In the genomic region with DNA sequence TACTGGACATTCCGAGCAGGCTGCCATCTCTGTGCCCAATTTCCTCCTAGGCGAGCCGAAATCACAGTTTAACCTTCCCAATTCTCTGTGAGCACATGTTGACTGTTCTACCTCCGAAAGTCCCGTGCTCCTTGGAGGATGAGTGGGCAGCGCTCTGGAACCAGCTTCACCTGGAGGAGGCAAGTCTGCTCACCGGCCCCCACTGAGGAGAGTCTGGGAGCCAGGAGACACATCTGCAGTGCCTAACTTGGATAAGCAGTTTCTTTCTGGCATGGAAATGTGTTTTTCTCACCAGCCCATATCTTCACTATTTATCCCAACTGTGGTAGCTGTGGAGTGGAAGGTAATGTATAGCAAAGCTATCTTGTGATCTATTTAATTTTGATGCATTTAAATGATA, we compare ENCODE assay signal across 27 mouse cellular contexts. TPM values are rescaled to one million over a fixed set of nuclear protein-coding genes. Genes with fewer than 3 reads are reported as not detected.
DNase-seq lines count a peak whose midpoint lies in the region; ATAC-seq and TF ChIP-seq lines count a peak whose summit lies in the region.
"Had no signal": no experiment of that assay in that cellular context is flagged by ENCODE, and none has a peak within 500 bp of the region (broad histone marks: within the 10 kb centered on the region; RNA-seq: fewer than 3 reads in every experiment).

No protein-coding gene starts in this region.

- peaks cover 2% of the 10 kb centered on the region; the same call in 1 of the 2 replicates for H3K36me3 ChIP-seq in ES-E14 (ENCODE audit: control insufficient read depth, insufficient read depth, low read length, poor library complexity, severe bottlenecking)
- H3K36me3 ChIP-seq in neural tube, embryonic 15.5 days = no peaks in the 10 kb centered on the region
- H3K36me3 ChIP-seq: heart, embryonic 12.5 days; heart, embryonic 15.5 days; hindbrain, embryonic 10.5 days had no signal

- ATAC-seq in frontal cortex, adult (ENCODE audit: low TSS enrichment) = peak; percentile 70
- no peak for ATAC-seq in neural tube, embryonic 15.5 days (ENCODE audit: low FRiP score)
- ATAC-seq: activated CD4-positive, CD25-positive, alpha-beta regulatory T cell, adult 4 months; forebrain, embryonic 14.5 days; hindbrain, postnatal 0 days; inflammation-experienced regulatory T-cells, adult 6 months had no signal

- in situ Hi-C loops in ES-E14 (cut with MboI; ENCODE audit: low sequenced_read_pairs in 2 of 2, unreplicated experiment in 2 of 2) = no loop called here

- H3K9ac ChIP-seq in ES-E14 (ENCODE audit: insufficient read depth, low read depth, low read length, poor library complexity, severe bottlenecking) = peak overlapping the region; percentile 49; the same call in 1 of the 2 replicates
- H3K9ac ChIP-seq in neural tube, embryonic 15.5 days (replicated peaks) = no peak overlapping the region
- H3K9ac ChIP-seq: heart, embryonic 12.5 days; heart, embryonic 15.5 days; hindbrain, embryonic 14.5 days had no signal

- H3K27ac ChIP-seq in ES-E14 (ENCODE audit: insufficient read depth, low read depth, low read length, poor library complexity, severe bottlenecking) = no peak overlapping the region
- no peak overlapping the region for H3K27ac ChIP-seq in neural tube, embryonic 15.5 days (replicated peaks)
- H3K27ac ChIP-seq: gastrocnemius, adult 2 months; heart, embryonic 15.5 days; hindbrain, embryonic 10.5 days; hindbrain, embryonic 14.5 days; hindbrain, postnatal 0 days had no signal

- H3K4me3 ChIP-seq in ES-E14 (ENCODE audit: insufficient read depth in 1 of 2, low read depth in 1 of 2, low read length in 2 of 2, poor library complexity in 1 of 2, severe bottlenecking in 1 of 2) = peak overlapping the region in 1 of 2 experiments; percentile 4; a peak in 1 of 4 replicates
- H3K4me3 ChIP-seq in neural tube, embryonic 15.5 days (replicated peaks) = no peak overlapping the region
- H3K4me3 ChIP-seq: gastrocnemius, adult 2 months; heart, embryonic 12.5 days; heart, embryonic 15.5 days; hindbrain, embryonic 10.5 days had no signal

- no peaks in the 10 kb centered on the region for H3K27me3 ChIP-seq in neural tube, embryonic 15.5 days (replicated peaks)
- H3K27me3 ChIP-seq: CH12.LX; heart, embryonic 12.5 days; heart, embryonic 15.5 days had no signal

- H3K4me1 ChIP-seq in ES-E14 (ENCODE audit: control insufficient read depth in 2 of 2, insufficient read depth in 2 of 2, low read length in 2 of 2, poor library complexity in 1 of 2) = no peaks in the 10 kb centered on the region
- no peaks in the 10 kb centered on the region for H3K4me1 ChIP-seq in neural tube, embryonic 15.5 days
- H3K4me1 ChIP-seq: heart, embryonic 12.5 days; heart, embryonic 15.5 days had no signal

- DNase-seq in frontal cortex, postnatal 36 days (ENCODE audit: low spot score in 2 of 2) = no peak
- DNase-seq in right cerebral cortex, adult 18-20 months = peak; percentile 45
- DNase-seq in right cerebral cortex, adult 2 months (ENCODE audit: low spot score in 2 of 2) = no peak
- no peak for DNase-seq in ES-E14 (ENCODE audit: low read depth, low spot score)
- peak; percentile 76 for DNase-seq in brain, adult 2 months (ENCODE audit: low read depth, low spot score)
- DNase-seq: adrenal gland, adult 8-10 months; adrenal gland, postnatal 25 days; B cell, adult 2 months; cerebellum, adult 18-20 months; cerebellum, adult 9-10 months; cerebellum, postnatal 14 days; gastrocnemius, adult 2 months; gastrocnemius, postnatal 14 days; heart, adult 18-20 months; heart, postnatal 10 days; heart, postnatal 36 days had no signal

- no peaks in the 10 kb centered on the region for H3K9me3 ChIP-seq in ES-E14 (ENCODE audit: control insufficient read depth, insufficient read depth, low read depth, low read length)
- H3K9me3 ChIP-seq in neural tube, embryonic 15.5 days (replicated peaks) = no peaks in the 10 kb centered on the region
- H3K9me3 ChIP-seq: heart, embryonic 12.5 days; heart, embryonic 15.5 days; hindbrain, embryonic 10.5 days had no signal

- no peak overlapping the region for H3K4me2 ChIP-seq in neural tube, embryonic 15.5 days
- H3K4me2 ChIP-seq: heart, embryonic 12.5 days; heart, embryonic 15.5 days; hindbrain, embryonic 14.5 days had no signal

- 93% methylated on average over 7 of the region's 7 CpGs for WGBS in neural tube, embryonic 15.5 days

TF ChIP-seq in ES-E14, 5 proteins besides CTCF, POLR2A, EP300 and RAD21:
- TF ChIP-seq MAFK (IDR thresholded peaks at IDR 0.05; ENCODE audit: insufficient read depth, low read depth, low read length) (no peak), ZNF384 (IDR thresholded peaks at IDR 0.05; ENCODE audit: low read depth, low read length) (no peak), CHD2 (IDR thresholded peaks at IDR 0.05; ENCODE audit: low read depth, low read length) (no peak), ZC3H11A (IDR thresholded peaks at IDR 0.05; ENCODE audit: borderline replicate concordance, low read depth, low read length) (no peak), HCFC1 (IDR thresholded peaks at IDR 0.05; ENCODE audit: borderline replicate concordance, insufficient read depth, low read length) (no peak)

RNA-seq across cellular contexts. Expression of a gene that starts 54.8 kb away (rescaled TPM):
- total RNA-seq in ES-E14 (2012; rRNA removed) = 24.7 and 26.1 TPM in 2 replicates
- 2.4 and 17.8 TPM in 2 replicates for polyA plus RNA-seq in neural tube, embryonic 15.5 days (2015; fragmentation: Nextera tagmentation; extraction: Ambion mirVana)

Comparison
In these comparisons a context has a peak if more than half of its experiments do, and no peak if none do; other contexts are left out.
1. DNase-seq: peak in right cerebral cortex, adult 18-20 months (single experiment) and brain, adult 2 months (single experiment); none in frontal cortex, postnatal 36 days (0 of 2), right cerebral cortex, adult 2 months (0 of 2) and ES-E14 (single experiment).